Mouse (Mus musculus): Measurements from ENCODE around the gene Mccc1. TPM values are rescaled to one million over a fixed set of nuclear protein-coding genes. Genes with fewer than 3 reads are reported as not detected.

Gene Mccc1
- total and polyA plus RNA-seq, 3 experiments = 10.0 to 30.0 (median 13.4) TPM

DNA sequence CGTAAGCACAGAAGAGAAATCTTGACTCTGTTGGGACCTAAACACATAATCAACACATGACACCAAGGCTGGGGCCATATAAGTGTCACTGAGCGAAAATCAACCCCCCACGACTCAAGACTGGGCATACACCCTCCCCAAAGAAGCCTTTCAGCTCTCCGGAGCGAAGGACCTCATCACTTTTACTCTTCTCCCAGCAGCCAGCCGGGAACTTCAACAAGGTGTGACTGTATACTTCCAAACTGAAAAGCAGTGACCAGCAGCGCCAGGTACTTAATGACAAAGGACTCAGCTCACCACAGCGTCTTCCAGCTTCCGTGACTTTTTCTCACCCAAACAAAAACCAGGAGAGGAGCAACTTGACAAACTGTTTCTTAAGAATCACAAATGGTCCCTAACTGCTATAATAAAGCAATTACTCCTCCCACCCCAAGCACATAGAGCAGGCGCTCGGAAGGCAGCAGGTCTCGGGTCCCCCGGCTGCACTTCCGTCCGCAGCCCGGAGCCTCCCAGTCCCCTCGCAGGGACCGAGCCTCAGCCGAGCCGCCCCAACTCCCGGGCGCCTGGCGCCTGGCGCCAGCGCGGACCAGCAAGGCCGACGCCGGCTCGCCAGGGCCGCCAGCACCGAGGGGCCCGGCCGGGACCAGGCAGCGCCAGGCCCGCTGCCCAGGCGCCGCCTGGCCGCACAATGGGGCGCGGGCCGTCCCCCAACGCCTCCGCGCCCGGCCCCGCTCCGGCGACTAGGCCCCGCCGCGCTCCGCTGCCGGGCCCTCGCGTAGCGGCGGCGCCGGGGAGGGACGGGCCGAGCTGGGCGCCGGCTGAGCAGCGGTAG, 68.4 kb downstream of the Mccc1 start:
- Histone ChIP-seq H3K4me3 (replicated peaks in 1 of 3; ENCODE audit: low read depth in 2 of 3, low read length in 2 of 3, poor library complexity in 1 of 3) (peak overlapping the region; percentile 80 to 86 (median 85)), H3K27ac (ENCODE audit: insufficient read depth, low read depth) (no peak overlapping the region), H3K79me2 (replicated peaks; ENCODE audit: control insufficient read depth, extremely low read depth, insufficient read depth, poor library complexity, severe bottlenecking) (peaks cover 59% of the 10 kb centered on the region), H3K9me3 (replicated peaks; ENCODE audit: low read length) (no peaks in the 10 kb centered on the region), H3K4me1 (ENCODE audit: control insufficient read depth in 1 of 2, insufficient read depth in 2 of 2) (peaks cover 10 to 33% of the 10 kb centered on the region in 2 experiments), H3K27me3 (replicated peaks) (no peaks in the 10 kb centered on the region), H3K36me3 (replicated peaks in 1 of 2; ENCODE audit: control insufficient read depth in 1 of 2, insufficient read depth in 1 of 2, low read length in 1 of 2) (peaks cover 2 to 26% of the 10 kb centered on the region in 2 experiments), H3K9ac (ENCODE audit: insufficient read depth, low read depth) (peak overlapping the region; percentile 85), H3K4me2 (ENCODE audit: insufficient read depth, low read depth, poor library complexity, severe bottlenecking) (peak overlapping the region; percentile 92)
- in situ Hi-C loops (cut with MboI; ENCODE audit: low pct_ligation_motif_present, low pct_unique_long_range_greater_than_20kb, low sequenced_read_pairs) = no loop called here
- no peak for TF ChIP-seq CTCF (conservative IDR thresholded peaks at IDR 0.05 in 1 of 2, IDR thresholded peaks at IDR 0.05 in 1 of 2; ENCODE audit: low read depth in 2 of 2, low read length in 2 of 2)
- TF ChIP-seq UBTF (IDR thresholded peaks at IDR 0.05; ENCODE audit: low read depth, low read length) = peak; percentile 95; the same call in 1 of the 2 replicates
- TF ChIP-seq TBP (conservative IDR thresholded peaks at IDR 0.05; ENCODE audit: low read depth, low read length) = 0 out of 2 replicates have a peak, but pooled peaks have one; percentile 18
- TF ChIP-seq HCFC1 (IDR thresholded peaks at IDR 0.05; ENCODE audit: low read depth, low read length) = peak; percentile 71
- TF ChIP-seq JUND (conservative IDR thresholded peaks at IDR 0.05; ENCODE audit: low read depth, low read length) = no peak
- TF ChIP-seq EP300 (IDR thresholded peaks at IDR 0.05; ENCODE audit: low read length) = no peak
- TF ChIP-seq SIN3A (IDR thresholded peaks at IDR 0.05; ENCODE audit: low read length) = peak; percentile 63
- 0 out of 2 replicates have a peak, but pooled peaks have one; percentile 10 for TF ChIP-seq TCF12 (IDR thresholded peaks at IDR 0.05; ENCODE audit: low read depth, low read length)
- dilution Hi-C loops (cut with MboI; ENCODE audit: extremely low pct_ligation_motif_present, extremely low pct_unique_long_range_greater_than_20kb, low sequenced_read_pairs) = no loop called here
- DNase-seq (ENCODE audit: extremely low read depth) = peak; percentile 56

DNA sequence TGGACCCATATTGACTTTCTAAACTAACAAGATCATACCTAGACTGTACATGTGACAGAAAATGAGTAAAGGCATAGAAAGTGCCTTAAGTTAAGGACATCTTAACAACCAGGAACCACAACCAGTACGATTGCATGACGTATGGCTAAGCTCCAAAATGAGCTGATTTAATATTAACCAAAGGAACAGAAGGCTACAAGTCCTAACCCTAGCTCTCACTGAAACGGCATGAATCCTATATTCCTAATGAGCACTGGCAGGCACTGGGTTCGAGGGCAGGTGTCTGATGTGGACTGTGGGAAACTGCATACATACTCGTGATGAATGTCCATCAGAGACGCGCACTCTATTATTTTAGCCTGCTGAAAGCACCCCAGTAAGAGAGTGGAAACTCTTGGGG, 69.1 kb downstream of the Mccc1 start:
- H3K36me3 ChIP-seq (replicated peaks in 1 of 2; ENCODE audit: control insufficient read depth in 1 of 2, insufficient read depth in 1 of 2, low read length in 1 of 2) = peaks cover 2 to 22% of the 10 kb centered on the region in 2 experiments
- H3K9ac ChIP-seq (ENCODE audit: insufficient read depth, low read depth) = peak overlapping the region; percentile 85
- no peaks in the 10 kb centered on the region for H3K9me3 ChIP-seq (replicated peaks; ENCODE audit: low read length)
- H3K79me2 ChIP-seq (replicated peaks; ENCODE audit: control insufficient read depth, extremely low read depth, insufficient read depth, poor library complexity, severe bottlenecking) = peaks cover 65% of the 10 kb centered on the region
- H3K4me1 ChIP-seq (ENCODE audit: control insufficient read depth in 1 of 2, insufficient read depth in 2 of 2) = peaks cover 10 to 41% of the 10 kb centered on the region in 2 experiments
- TF ChIP-seq ZNF384 (IDR thresholded peaks at IDR 0.05; ENCODE audit: low read depth, low read length) (no peak), JUND (conservative IDR thresholded peaks at IDR 0.05; ENCODE audit: low read depth, low read length) (no peak), CHD2 (IDR thresholded peaks at IDR 0.05; ENCODE audit: low read length) (no peak), UBTF (IDR thresholded peaks at IDR 0.05; ENCODE audit: low read depth, low read length) (no peak), MXI1 (IDR thresholded peaks at IDR 0.05; ENCODE audit: low read depth, low read length) (no peak), IRF4 (IDR thresholded peaks at IDR 0.05; ENCODE audit: low read depth, low read length) (no peak), POLR2A (IDR thresholded peaks at IDR 0.05; ENCODE audit: low read depth, low read length) (no peak), EP300 (IDR thresholded peaks at IDR 0.05; ENCODE audit: low read length) (no peak), E2F4 (IDR thresholded peaks at IDR 0.05; ENCODE audit: insufficient replicate concordance, low read depth, low read length) (no peak), USF1 (IDR thresholded peaks at IDR 0.05; ENCODE audit: low read depth, low read length) (no peak), KAT2A (IDR thresholded peaks at IDR 0.05; ENCODE audit: insufficient replicate concordance, low read length) (no peak), USF2 (conservative IDR thresholded peaks at IDR 0.05; ENCODE audit: low read depth, low read length) (no peak), RCOR1 (conservative IDR thresholded peaks at IDR 0.05; ENCODE audit: low read depth, low read length) (no peak), TCF12 (IDR thresholded peaks at IDR 0.05; ENCODE audit: low read depth, low read length) (no peak), TBP (conservative IDR thresholded peaks at IDR 0.05; ENCODE audit: low read depth, low read length) (no peak), MEF2A (IDR thresholded peaks at IDR 0.05; ENCODE audit: borderline replicate concordance, low read depth, low read length) (no peak), MAX (IDR thresholded peaks at IDR 0.05; ENCODE audit: low read length) (no peak)
- H3K27ac ChIP-seq (ENCODE audit: insufficient read depth, low read depth) = no peak overlapping the region; the same call in 1 of the 2 replicates
- no peaks in the 10 kb centered on the region for H3K27me3 ChIP-seq (replicated peaks)
- H3K4me3 ChIP-seq (replicated peaks in 1 of 3; ENCODE audit: low read depth in 2 of 3, low read length in 2 of 3, poor library complexity in 1 of 3) = peak overlapping the region; percentile 80 to 86 (median 85)
- DNase-seq (ENCODE audit: extremely low read depth) = no peak
- in situ Hi-C loops (cut with MboI; ENCODE audit: low pct_ligation_motif_present, low pct_unique_long_range_greater_than_20kb, low sequenced_read_pairs) = no loop called here
- dilution Hi-C loops (cut with MboI; ENCODE audit: extremely low pct_ligation_motif_present, extremely low pct_unique_long_range_greater_than_20kb, low sequenced_read_pairs) = no loop called here
- H3K4me2 ChIP-seq (ENCODE audit: insufficient read depth, low read depth, poor library complexity, severe bottlenecking) = peak overlapping the region; percentile 92
